Mouse (Mus musculus) cortical plate, adult 2 months (tissue): ENCODE results near the gene Kcnk6.

ENCODE experiments used
- CTCF ChIP-seq: fragments of 200-500 bp; IDR thresholded peaks from 2 replicates; pipeline ENCODE4 v1.5.1; 2011; ENCODE audit warnings: mild to moderate bottlenecking, control low read depth, low read length; ENCODE audit not compliant: insufficient read depth; ENCODE audit errors: extremely low read depth
- POLR2A ChIP-seq: fragments of 200-500 bp; IDR thresholded peaks from 2 replicates; pipeline ENCODE4 v1.6.1; 2011; ENCODE audit warnings: mild to moderate bottlenecking, low read length, control low read depth; ENCODE audit not compliant: insufficient read depth; ENCODE audit errors: extremely low read depth

DNA sequence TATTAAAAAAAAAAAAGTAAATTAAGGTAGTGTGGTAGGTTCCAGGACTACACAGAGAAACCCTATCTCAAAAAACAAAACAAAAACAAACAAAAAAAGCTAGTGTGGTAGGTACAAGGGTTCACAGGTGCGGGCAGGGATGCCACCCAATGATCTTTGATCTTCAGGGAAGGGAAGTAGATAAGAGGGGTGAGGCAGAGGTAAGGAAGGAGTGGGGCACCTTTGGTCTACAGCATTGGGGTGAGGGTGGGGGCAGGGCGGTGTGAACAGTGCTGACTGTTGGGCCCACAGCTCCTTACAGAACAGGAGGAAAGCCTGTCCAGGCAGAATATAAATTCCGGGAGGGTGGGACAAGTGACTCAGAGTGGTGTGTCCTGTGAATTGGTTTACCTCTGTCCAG is 18.9 kb upstream of the Kcnk6 start:
- no peak for TF ChIP-seq POLR2A
- TF ChIP-seq CTCF = no peak
